Mouse (Mus musculus): Measurements from ENCODE around the gene Olfr1174-ps. TPM values are rescaled to one million over a fixed set of nuclear protein-coding genes. Genes with fewer than 3 reads are reported as not detected.

Gene Olfr1174-ps
- not detected in 2 replicates for polyA plus RNA-seq (2012)

GRCm38 (mm10) chr2:88315035-88315434, at the start of gene Olfr1174-ps:
TSS of gene Olfr1174-ps (minus strand) at chr2:88315135.
- no peak for TF ChIP-seq GATA1 (IDR thresholded peaks at IDR 0.05; ENCODE audit: low read length)

- TF ChIP-seq GATA1 (IDR thresholded peaks at IDR 0.05; ENCODE audit: low read length) = no peak
Observed at GRCm38 (mm10) chr2:88356304-88356703, 41.4 kb upstream of the Olfr1174-ps start.

GRCm38 (mm10) chr2:88346392-88346791, 31.5 kb upstream of the Olfr1174-ps start, which contains the start of gene Olfr1177-ps:
TSS of gene Olfr1177-ps (minus strand) at chr2:88346492.
- TF ChIP-seq GATA1 (IDR thresholded peaks at IDR 0.05; ENCODE audit: low read length) = no peak

- no peak for TF ChIP-seq GATA1 (IDR thresholded peaks at IDR 0.05; ENCODE audit: low read length)
Observed at GRCm38 (mm10) chr2:88336421-88336820, 21.5 kb upstream of the Olfr1174-ps start, which contains the start of gene Olfr1176. TSS of gene Olfr1176 (plus strand) at chr2:88336721.

- TF ChIP-seq GATA1 (IDR thresholded peaks at IDR 0.05; ENCODE audit: low read length) = no peak
Observed at GRCm38 (mm10) chr2:88327115-88327514, 12.2 kb upstream of the Olfr1174-ps start, which contains the start of gene Olfr1175-ps. TSS of gene Olfr1175-ps (minus strand) at chr2:88327215.

GRCm38 (mm10) chr2:88279775-88280174, 35.2 kb downstream of the Olfr1174-ps start, which contains the start of gene Olfr1173:
TSS of gene Olfr1173 (minus strand) at chr2:88279875.
- TF ChIP-seq GATA1 (IDR thresholded peaks at IDR 0.05; ENCODE audit: low read length) = no peak

Other genes with a start within 250 kb of the Olfr1174-ps start
- not detected in 2 replicates for gene Olfr1163, start 243.3 kb downstream of the Olfr1174-ps start, polyA plus RNA-seq (2012)
- not detected in 2 replicates for gene Olfr1164, start 221.2 kb downstream of the Olfr1174-ps start, polyA plus RNA-seq (2012)
- gene Olfr1166, start 186.9 kb downstream of the Olfr1174-ps start, polyA plus RNA-seq (2012) = not detected in 2 replicates
- not detected in 2 replicates for gene Olfr1167, start 159.9 kb downstream of the Olfr1174-ps start, polyA plus RNA-seq (2012)
- not detected in 2 replicates for gene Olfr1168, start 133.3 kb downstream of the Olfr1174-ps start, polyA plus RNA-seq (2012)
- gene Olfr1170, start 86.8 kb downstream of the Olfr1174-ps start, polyA plus RNA-seq (2012) = not detected in 2 replicates
- not detected in 2 replicates for gene Olfr1173, start 35.3 kb downstream of the Olfr1174-ps start, polyA plus RNA-seq (2012)
- not detected in 2 replicates for gene Olfr1175-ps, start 12.1 kb upstream of the Olfr1174-ps start, polyA plus RNA-seq (2012)
- gene Olfr1176, start 21.6 kb upstream of the Olfr1174-ps start, polyA plus RNA-seq (2012) = not detected in 2 replicates
- not detected in 2 replicates for gene Olfr1177-ps, start 31.4 kb upstream of the Olfr1174-ps start, polyA plus RNA-seq (2012)
- gene Olfr1178, start 71.9 kb upstream of the Olfr1174-ps start, polyA plus RNA-seq (2012) = not detected in 2 replicates
- gene Olfr1179, start 91.3 kb upstream of the Olfr1174-ps start, polyA plus RNA-seq (2012) = not detected in 2 replicates
- not detected in 2 replicates for gene Olfr1180, start 104.0 kb upstream of the Olfr1174-ps start, polyA plus RNA-seq (2012)
- gene Olfr1181, start 111.0 kb upstream of the Olfr1174-ps start, polyA plus RNA-seq (2012) = not detected in 2 replicates
- not detected in 2 replicates for gene Gm13757, start 134.0 kb upstream of the Olfr1174-ps start, polyA plus RNA-seq (2012)
- not detected in 2 replicates for gene Olfr1183, start 139.7 kb upstream of the Olfr1174-ps start, polyA plus RNA-seq (2012)
- gene Olfr1184, start 168.5 kb upstream of the Olfr1174-ps start, polyA plus RNA-seq (2012) = not detected in 2 replicates
- not detected in 2 replicates for gene Olfr1185-ps1, start 178.2 kb upstream of the Olfr1174-ps start, polyA plus RNA-seq (2012)
- not detected in 2 replicates for gene Olfr1186, start 203.4 kb upstream of the Olfr1174-ps start, polyA plus RNA-seq (2012)
- not detected in 2 replicates for gene Olfr1188, start 241.8 kb upstream of the Olfr1174-ps start, polyA plus RNA-seq (2012)

Data from G1E-ER4 (cell line).